Mouse (Mus musculus) liver, adult 2 months (tissue): ENCODE data around the gene Galnt16.

Experiments
- CTCF ChIP-seq: fragments of 200-500 bp; IDR thresholded peaks from 2 replicates; pipeline ENCODE4 v1.5.1; 2011; ENCODE audit warnings: low read depth, low read length, control low read depth
- POLR2A ChIP-seq: fragments of 200-500 bp; IDR thresholded peaks from 2 replicates; pipeline ENCODE4 v1.6.1; 2011; ENCODE audit warnings: low read length, control low read depth; ENCODE audit not compliant: insufficient read depth; ENCODE audit errors: extremely low read depth

DNA sequence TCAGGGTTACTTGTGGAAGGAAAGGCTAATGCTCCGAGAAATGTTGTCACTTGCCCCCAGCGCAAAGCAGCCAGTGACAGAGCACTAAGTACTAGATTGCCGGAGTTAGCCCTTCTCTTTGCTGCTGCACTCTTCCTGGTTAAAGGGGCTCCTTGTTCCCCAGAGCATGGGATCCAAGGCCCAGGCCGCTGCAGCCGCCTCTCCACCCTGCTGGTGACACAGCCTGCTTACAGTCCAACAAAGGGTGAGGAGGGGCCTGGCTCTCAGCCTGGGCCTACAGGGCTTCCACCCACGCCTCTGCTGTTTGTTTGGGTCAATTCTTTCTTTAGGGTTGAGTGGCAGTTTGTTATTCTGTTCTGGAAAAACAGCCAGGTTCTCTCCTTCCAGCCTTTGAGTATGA is 80.7 kb downstream of the Galnt16 start:
- TF ChIP-seq CTCF (no peak), POLR2A (no peak)
